Mouse (Mus musculus) frontal cortex, adult 2 months (tissue): ENCODE measurements around the gene Srsf6. TPM values are rescaled to one million over a fixed set of nuclear protein-coding genes. Genes with fewer than 3 reads are reported as not detected.

ENCODE experiments used
- DNase-seq, 2 experiments: peaks; one replicate each; pipeline ENCODE4 v3.0.0; 2022; ENCODE audit warnings: low spot score in 1 of 2; ENCODE audit errors: extremely low spot score in 1 of 2
- polyA plus RNA-seq: library from polyadenylated mRNA; depleted of rRNA; stranded (reverse); fragments of >200 nt; gene quantifications from 2 replicates; pipeline ENCODE4 v1.2.3, GENCODE M21; 2012; rRNA removed

Srsf6 gene
- polyA plus RNA-seq, 1 experiment: 174 TPM

DNA sequence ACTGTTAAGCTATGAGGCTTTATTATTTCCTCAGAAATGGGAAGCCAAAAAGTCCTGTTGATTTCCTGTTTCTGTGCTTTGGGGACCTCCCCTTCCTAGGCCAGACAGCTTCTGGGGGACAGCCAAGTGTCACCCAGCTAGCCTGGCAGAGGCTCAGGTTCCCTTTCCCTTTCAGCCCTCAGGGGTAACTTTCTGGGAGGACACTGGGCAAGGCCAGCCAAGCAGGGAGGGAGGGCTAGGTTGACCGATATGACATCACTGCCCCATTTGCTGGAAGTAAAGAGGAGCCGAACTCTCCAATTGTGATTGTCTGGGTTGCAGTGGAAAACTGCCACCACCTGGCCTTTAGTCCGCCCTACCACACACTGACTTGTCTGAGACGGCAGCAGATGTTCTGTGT lies 44.7 kb downstream of the Srsf6 start:
- DNase-seq: no peak

DNA sequence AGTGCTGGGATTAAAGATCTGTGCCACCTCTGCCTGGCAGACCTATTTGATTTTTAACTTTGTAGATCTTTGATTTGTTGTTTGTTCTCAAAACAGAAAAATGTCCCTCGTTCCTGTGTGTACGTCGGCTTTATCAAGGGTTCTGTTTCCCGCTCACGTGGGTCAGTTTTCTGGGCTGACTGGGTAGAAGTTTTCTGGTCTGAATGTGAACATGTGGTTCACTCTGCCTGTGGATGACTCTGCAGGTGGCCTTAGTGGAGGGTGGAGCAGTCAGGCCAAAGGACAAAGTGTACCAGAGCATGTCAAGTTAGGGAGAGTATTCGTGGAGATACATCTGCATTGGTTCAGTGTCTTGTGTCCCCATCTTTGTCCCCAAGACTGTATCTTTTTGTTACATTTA lies 53.1 kb downstream of the Srsf6 start:
- DNase-seq: no peak

DNA sequence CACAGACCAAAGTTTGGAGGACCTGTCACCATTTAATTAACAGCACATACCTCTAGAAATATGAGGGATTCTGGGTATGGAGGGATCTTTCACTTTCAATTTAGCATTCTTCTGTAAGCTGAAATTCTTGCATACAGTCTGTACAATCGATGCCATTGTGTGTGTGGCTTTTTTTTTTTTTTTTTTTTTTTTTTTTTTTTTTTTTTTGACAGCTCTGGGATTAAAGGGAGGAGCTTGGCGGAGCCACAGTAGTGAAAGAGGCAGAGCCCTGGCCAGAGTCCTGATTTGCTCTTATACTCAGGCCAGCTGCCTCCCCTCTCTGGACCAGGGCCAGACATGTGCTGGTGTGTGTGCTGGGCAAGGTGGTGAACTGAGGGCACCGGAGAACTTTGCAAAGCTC lies 54.6 kb downstream of the Srsf6 start:
- no peak for DNase-seq

Other genes with a start within 250 kb of the Srsf6 start
- 12.0 and 13.4 TPM in 2 replicates for gene L3mbtl1, start 11.9 kb downstream of the Srsf6 start, polyA plus RNA-seq
- gene Sgk2, start 55.8 kb downstream of the Srsf6 start, polyA plus RNA-seq: 1.2 and 1.3 TPM in 2 replicates
- gene Ift52, start 85.8 kb downstream of the Srsf6 start, polyA plus RNA-seq: 32.9 and 34.3 TPM in 2 replicates
- gene Mybl2, start 123.2 kb downstream of the Srsf6 start, polyA plus RNA-seq: 1.8 and 2.6 TPM in 2 replicates
- gene Gtsf1l, start 156.3 kb downstream of the Srsf6 start, polyA plus RNA-seq: not detected in 2 replicates